Mouse (Mus musculus) adrenal gland, adult 8-10 months (tissue): ENCODE data around the gene Litaf. TPM values are rescaled to one million over a fixed set of nuclear protein-coding genes. Genes with fewer than 3 reads are reported as not detected.

Experiments
- DNase-seq: peaks from one replicate; pipeline ENCODE4 v3.0.0; 2022
- total RNA-seq, 4 experiments: library from RNA; stranded (reverse); gene quantifications; 2 replicates each; pipeline ENCODE4 v1.2.4; 2022

Litaf gene
- 10 to 100 TPM; 38.0 to 56.2 (median 46.3) TPM for total RNA-seq

- DNase-seq: peak; percentile 96
These were observed at the start of gene Litaf for GRCm38 (mm10) chr16:11066029-11066832. TSS of gene Litaf (minus strand) at chr16:11066157.

DNA sequence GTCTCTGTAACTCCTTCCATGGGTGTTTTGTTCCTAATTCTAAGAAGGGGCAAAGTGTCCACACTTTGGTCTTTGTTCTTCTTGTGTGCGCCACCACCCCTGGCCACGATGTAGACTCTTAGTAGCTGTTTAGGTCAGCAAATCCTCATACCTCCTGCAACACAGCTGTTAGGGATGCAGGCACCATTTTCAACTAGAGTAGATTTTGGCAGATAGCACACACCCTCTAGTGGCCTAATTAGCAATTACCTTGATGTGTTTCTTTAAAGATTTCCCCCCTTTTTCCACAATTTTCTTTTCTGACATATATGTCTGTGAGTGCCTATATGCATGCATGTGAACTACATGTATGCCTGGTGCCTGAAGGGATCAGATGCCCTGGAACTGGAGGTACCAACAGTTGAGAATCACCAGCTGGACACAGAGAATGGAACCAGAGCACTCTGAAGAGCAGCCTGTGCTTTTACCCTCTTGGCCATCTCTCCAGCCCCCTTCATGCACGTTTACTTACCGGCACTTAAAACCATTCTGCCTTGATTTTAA, 43.3 kb upstream of the Litaf start:
- no peak for DNase-seq

GRCm38 (mm10) chr16:11104905-11105304, 38.9 kb upstream of the Litaf start:
- no peak for DNase-seq

DNA sequence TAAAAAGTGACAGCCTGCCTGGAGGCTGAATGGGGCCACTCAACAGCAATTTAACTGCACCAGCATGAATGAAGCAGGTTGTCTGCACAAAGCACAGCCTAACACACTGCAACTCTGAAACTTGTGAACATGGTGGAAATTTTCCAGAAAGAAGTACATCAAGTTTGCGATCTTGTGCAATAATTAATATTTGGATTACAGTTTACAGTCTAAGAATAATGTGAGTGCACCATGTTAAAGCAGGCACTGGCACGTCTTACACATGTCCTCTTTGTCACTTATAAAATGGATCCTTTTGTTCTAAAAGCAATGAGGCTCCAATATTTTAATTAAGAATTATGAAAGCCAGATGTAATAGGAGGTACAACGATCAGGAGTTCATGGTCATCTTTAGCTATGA, 31.3 kb upstream of the Litaf start:
- DNase-seq: no peak

DNA sequence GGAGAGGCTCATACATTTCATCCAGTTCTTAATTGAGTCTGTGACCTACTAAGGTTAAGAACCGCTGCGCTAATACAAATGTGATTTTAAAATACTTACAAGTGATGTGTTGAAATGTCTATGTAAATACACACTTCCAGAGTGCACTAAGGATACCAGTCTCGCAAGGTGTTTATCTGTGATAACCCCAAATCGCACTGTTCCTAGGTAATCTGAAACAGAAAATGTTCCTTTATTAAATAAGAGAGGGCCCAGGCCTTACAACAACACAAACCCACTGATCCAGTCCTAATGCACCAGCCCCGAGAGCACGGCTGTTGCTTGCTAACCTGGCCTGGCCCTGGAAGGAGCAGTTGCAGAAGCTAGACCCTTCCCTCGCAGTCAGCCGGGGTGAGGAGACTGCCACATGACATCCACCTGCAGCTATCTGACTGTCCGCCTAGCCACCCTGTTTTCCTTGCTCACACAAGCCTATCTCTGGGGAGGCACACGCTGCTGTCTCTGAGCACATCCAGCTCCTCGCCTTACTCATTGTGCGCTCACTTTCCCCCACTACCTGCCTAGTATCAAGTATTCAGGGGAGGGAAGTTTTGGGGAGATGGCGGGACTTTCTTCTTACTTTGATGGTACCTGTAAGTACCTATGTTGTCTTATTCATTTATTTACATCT, 27.9 kb upstream of the Litaf start:
- no peak for DNase-seq

GRCm38 (mm10) chr16:11092523-11092922, 26.6 kb upstream of the Litaf start:
- DNase-seq: no peak

DNA sequence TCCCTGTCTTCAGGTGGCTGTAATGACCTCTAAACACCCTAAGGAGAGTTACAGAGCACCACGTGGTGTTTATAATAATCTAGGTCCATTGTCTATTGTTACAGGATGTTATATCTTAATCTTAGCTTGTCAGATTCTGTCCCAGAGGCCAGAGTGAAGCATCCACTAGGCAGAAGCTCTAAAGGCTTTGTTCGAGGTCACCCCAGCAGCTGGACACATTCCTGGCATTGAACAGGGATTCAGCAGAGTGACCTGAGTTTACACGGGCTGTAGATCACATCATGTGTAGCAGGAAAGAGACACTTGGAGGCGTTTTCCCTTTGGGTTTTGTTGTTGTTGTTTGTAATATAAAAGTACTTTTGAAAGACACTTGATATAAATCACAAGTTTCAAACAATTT, 26.1 kb upstream of the Litaf start:
- DNase-seq: no peak

GRCm38 (mm10) chr16:11090836-11091570, 25.0 kb upstream of the Litaf start:
- DNase-seq: no peak

- no peak for DNase-seq
These were observed 21.1 kb upstream of the Litaf start for GRCm38 (mm10) chr16:11086856-11087588.

GRCm38 (mm10) chr16:11086299-11086698, 20.3 kb upstream of the Litaf start:
- DNase-seq: no peak

DNA sequence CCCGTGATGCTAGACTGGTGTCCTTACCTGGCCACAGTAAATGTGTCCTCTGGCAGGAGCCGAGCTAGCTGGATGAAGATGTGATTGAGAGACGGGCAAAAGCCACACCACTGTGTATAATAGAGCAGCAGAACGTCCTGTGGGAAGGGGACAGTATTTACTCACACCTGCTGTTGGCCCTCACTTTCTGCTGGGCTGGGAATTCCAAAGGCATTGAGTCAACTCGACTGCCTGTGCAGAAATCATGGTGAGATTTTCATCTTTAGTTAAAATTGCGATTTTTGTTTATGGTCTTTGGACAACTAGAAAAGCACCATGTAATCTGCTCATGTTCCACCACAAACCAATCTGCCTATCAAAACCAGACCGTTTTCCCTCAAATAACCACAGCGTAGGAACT, 18.2 kb upstream of the Litaf start:
- DNase-seq: no peak

- DNase-seq: no peak
These were observed 12.4 kb upstream of the Litaf start for GRCm38 (mm10) chr16:11078216-11078869.

- no peak for DNase-seq
These were observed 11.7 kb upstream of the Litaf start for GRCm38 (mm10) chr16:11077601-11078201.

- peak; percentile 31 for DNase-seq
These were observed 7.1 kb upstream of the Litaf start for GRCm38 (mm10) chr16:11073060-11073459.

GRCm38 (mm10) chr16:11072454-11072853, 6.5 kb upstream of the Litaf start:
- DNase-seq: peak; percentile 50

DNA sequence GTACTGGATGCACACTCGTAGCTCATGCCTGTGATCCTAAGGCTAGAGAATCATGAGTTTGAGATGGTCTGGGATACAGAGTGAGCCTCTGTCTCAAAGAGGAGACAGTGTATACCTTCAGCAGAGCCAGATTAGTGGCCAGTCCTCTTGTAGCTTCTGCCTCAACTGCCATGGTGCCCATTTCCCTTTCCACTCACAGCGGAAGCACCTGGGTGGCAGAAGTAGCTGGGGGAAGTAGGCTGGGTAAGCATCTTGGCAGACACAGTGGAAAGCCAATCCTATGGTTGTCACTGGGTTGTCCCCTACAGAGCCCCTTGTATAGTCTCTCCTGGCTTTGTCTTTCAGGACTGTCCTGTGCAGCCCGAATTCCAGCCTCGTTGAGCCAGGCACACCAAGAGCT, 5.9 kb upstream of the Litaf start:
- no peak for DNase-seq

GRCm38 (mm10) chr16:11071176-11071575, 5.2 kb upstream of the Litaf start:
- DNase-seq: no peak

GRCm38 (mm10) chr16:11069710-11070420, 3.9 kb upstream of the Litaf start:
- no peak for DNase-seq

DNA sequence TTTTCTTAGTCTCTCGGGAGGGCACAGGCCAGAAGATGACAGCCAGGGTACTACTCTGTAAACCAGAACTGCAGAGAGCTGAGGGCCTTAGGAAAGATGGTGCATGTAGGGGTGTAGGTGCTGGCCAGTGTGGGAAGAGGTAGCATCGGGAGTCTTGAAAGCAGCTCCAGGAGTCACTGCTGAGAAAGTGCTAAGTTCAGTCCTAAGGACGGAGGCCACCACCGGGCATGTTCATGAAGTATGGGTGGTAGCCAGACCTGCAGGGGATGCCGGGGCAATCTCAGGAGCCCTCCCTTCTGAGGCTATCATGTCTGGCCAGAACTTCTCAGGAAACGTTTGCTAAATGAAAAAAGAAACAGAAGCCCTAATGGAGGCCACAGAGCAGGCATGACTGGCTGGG, 3.3 kb upstream of the Litaf start:
- no peak for DNase-seq

DNA sequence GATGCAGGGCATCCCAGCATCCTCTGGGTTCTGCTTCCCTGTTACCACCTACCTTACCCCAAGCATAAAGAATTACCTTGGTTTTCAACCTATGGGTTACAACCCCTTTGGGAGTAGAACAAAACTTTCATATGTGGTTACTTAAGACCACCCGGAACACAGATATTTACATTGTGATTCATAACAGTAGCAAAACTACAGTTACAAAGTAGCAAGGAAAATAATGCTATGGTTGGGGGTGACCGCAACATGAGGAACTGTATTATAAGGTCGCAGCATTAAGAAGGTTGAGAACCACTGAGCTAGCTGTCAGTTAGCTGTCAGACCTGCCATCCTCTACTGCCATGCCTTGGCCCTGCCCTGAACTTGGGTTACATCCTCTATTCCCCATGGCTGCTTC, 2.7 kb upstream of the Litaf start:
- DNase-seq: no peak

- peak; percentile 30 for DNase-seq
These were observed 855 bp upstream of the Litaf start for GRCm38 (mm10) chr16:11066833-11067191.
